ENCODE assay signal across 16 mouse cellular contexts in genomic region chr7:127561340-127561858, GRCm38 (mm10). TPM values are rescaled to one million over a fixed set of nuclear protein-coding genes. Genes with fewer than 3 reads are reported as not detected.
DNase-seq lines count a peak whose midpoint lies in the region; ATAC-seq and TF ChIP-seq lines count a peak whose summit lies in the region.
"Had no signal": no experiment of that assay in that cellular context is flagged by ENCODE, and none has a peak within 500 bp of the region (broad histone marks: within the 10 kb centered on the region; RNA-seq: fewer than 3 reads in every experiment).

Gene Tmem265, plus strand, starts transcription at chr7:127561390.

- TF ChIP-seq POLR2A in bone marrow, adult 2 months (IDR thresholded peaks at IDR 0.05; ENCODE audit: borderline replicate concordance, control insufficient read depth, low read depth, low read length) = no peak

- no peak for ATAC-seq in forebrain, embryonic 11.5 days (replicated peaks; ENCODE audit: low FRiP score)
- ATAC-seq in forebrain, embryonic 13.5 days = no peak
- peak; percentile 53; the same call in 1 of the 2 replicates for ATAC-seq in lung, embryonic 16.5 days (ENCODE audit: low read depth)
- ATAC-seq in stomach, embryonic 16.5 days (ENCODE audit: insufficient read depth, low FRiP score) = no peak
- ATAC-seq: hindbrain, postnatal 0 days had no signal

- no peak for DNase-seq in forebrain, embryonic 11.5 days (ENCODE audit: low spot score)
- no peak for DNase-seq in lung, postnatal 10 days
- no peak for DNase-seq in frontal cortex, postnatal 25 days (ENCODE audit: low spot score in 2 of 2)
- DNase-seq: adrenal gland, adult 2 months; embryo, embryonic 11 days; gastrocnemius, postnatal 10 days; retina, postnatal 1 day had no signal

- no peak within 1 kb of the TSS for H3K9ac ChIP-seq in forebrain, embryonic 11.5 days (ENCODE audit: low read length)
- H3K9ac ChIP-seq in forebrain, embryonic 13.5 days = no peak within 1 kb of the TSS
- no peak within 1 kb of the TSS for H3K9ac ChIP-seq in lung, embryonic 16.5 days (ENCODE audit: low read length)
- H3K9ac ChIP-seq in stomach, embryonic 16.5 days (ENCODE audit: low read length) = no peak within 1 kb of the TSS
- H3K9ac ChIP-seq: forebrain, embryonic 12.5 days; heart, embryonic 13.5 days had no signal

- H3K27ac ChIP-seq in forebrain, embryonic 11.5 days (ENCODE audit: low read depth, low read length) = no peak within 1 kb of the TSS
- H3K27ac ChIP-seq in forebrain, embryonic 13.5 days = no peak within 1 kb of the TSS
- no peak within 1 kb of the TSS for H3K27ac ChIP-seq in lung, embryonic 16.5 days (ENCODE audit: low read length)
- no peak within 1 kb of the TSS for H3K27ac ChIP-seq in bone marrow, adult 2 months (ENCODE audit: control insufficient read depth, insufficient read depth, low read depth, low read length, poor library complexity)
- no peak within 1 kb of the TSS; the same call in 1 of the 2 replicates for H3K27ac ChIP-seq in stomach, embryonic 16.5 days (ENCODE audit: low read length)
- H3K27ac ChIP-seq: forebrain, embryonic 12.5 days; heart, embryonic 13.5 days; hindbrain, postnatal 0 days had no signal

- no peaks in the 10 kb centered on the region for H3K4me1 ChIP-seq in forebrain, embryonic 11.5 days (replicated peaks; ENCODE audit: control insufficient read depth, insufficient read depth, low read length)
- H3K4me1 ChIP-seq in forebrain, embryonic 13.5 days = no peaks in the 10 kb centered on the region
- H3K4me1 ChIP-seq in lung, embryonic 16.5 days (replicated peaks; ENCODE audit: control insufficient read depth, insufficient read depth, low read length) = peaks cover 4% of the 10 kb centered on the region; the same call in 1 of the 2 replicates
- no peaks in the 10 kb centered on the region for H3K4me1 ChIP-seq in bone marrow, adult 2 months (ENCODE audit: control insufficient read depth, insufficient read depth, low read length)
- no peaks in the 10 kb centered on the region for H3K4me1 ChIP-seq in stomach, embryonic 16.5 days (ENCODE audit: control insufficient read depth, insufficient read depth, low read length)
- H3K4me1 ChIP-seq: forebrain, embryonic 12.5 days had no signal

- WGBS in forebrain, embryonic 11.5 days = 91% methylated on average over 5 of the region's 5 CpGs
- WGBS in forebrain, embryonic 13.5 days = 94% methylated on average over 5 of the region's 5 CpGs
- 74% methylated on average over 5 of the region's 5 CpGs for WGBS in lung, embryonic 16.5 days
- WGBS in bone marrow, adult 2 months = 83% methylated on average over 5 of the region's 5 CpGs
- WGBS in stomach, embryonic 16.5 days = 84% methylated on average over 5 of the region's 5 CpGs

- no peaks in the 10 kb centered on the region for H3K27me3 ChIP-seq in forebrain, embryonic 11.5 days (ENCODE audit: control insufficient read depth, insufficient read depth, low read length)
- no peaks in the 10 kb centered on the region for H3K27me3 ChIP-seq in forebrain, embryonic 13.5 days
- H3K27me3 ChIP-seq in lung, embryonic 16.5 days (ENCODE audit: control insufficient read depth, insufficient read depth, low read depth, low read length) = no peaks in the 10 kb centered on the region
- no peaks in the 10 kb centered on the region for H3K27me3 ChIP-seq in stomach, embryonic 16.5 days (ENCODE audit: control insufficient read depth, insufficient read depth, low read length)
- H3K27me3 ChIP-seq: forebrain, embryonic 12.5 days; heart, embryonic 13.5 days; megakaryocyte, embryonic 14.5 days had no signal

- no peak for TF ChIP-seq CTCF in bone marrow, adult 2 months (IDR thresholded peaks at IDR 0.05; ENCODE audit: control insufficient read depth, insufficient read depth, low read length)

- H3K4me2 ChIP-seq in forebrain, embryonic 11.5 days (ENCODE audit: low read depth, low read length, severe bottlenecking) = no peak within 1 kb of the TSS
- H3K4me2 ChIP-seq in forebrain, embryonic 13.5 days = no peak within 1 kb of the TSS
- no peak within 1 kb of the TSS for H3K4me2 ChIP-seq in lung, embryonic 16.5 days (ENCODE audit: low read depth, low read length)
- H3K4me2 ChIP-seq in stomach, embryonic 16.5 days (ENCODE audit: low read depth, low read length) = no peak within 1 kb of the TSS
- H3K4me2 ChIP-seq: forebrain, embryonic 12.5 days; heart, embryonic 13.5 days; liver, embryonic 11.5 days had no signal

- H3K36me3 ChIP-seq in forebrain, embryonic 11.5 days (ENCODE audit: control insufficient read depth, insufficient read depth, low read length) = peaks cover 32% of the 10 kb centered on the region
- H3K36me3 ChIP-seq in forebrain, embryonic 13.5 days (ENCODE audit: poor library complexity, severe bottlenecking) = peaks cover 84% of the 10 kb centered on the region
- H3K36me3 ChIP-seq in lung, embryonic 16.5 days (ENCODE audit: control insufficient read depth, insufficient read depth, low read length) = peaks cover 38% of the 10 kb centered on the region
- peaks cover 44% of the 10 kb centered on the region for H3K36me3 ChIP-seq in stomach, embryonic 16.5 days (ENCODE audit: control insufficient read depth, insufficient read depth, low read length)

- no peaks in the 10 kb centered on the region for H3K9me3 ChIP-seq in forebrain, embryonic 11.5 days (ENCODE audit: control insufficient read depth, low read length)
- no peaks in the 10 kb centered on the region for H3K9me3 ChIP-seq in forebrain, embryonic 13.5 days (replicated peaks)
- no peaks in the 10 kb centered on the region for H3K9me3 ChIP-seq in lung, embryonic 16.5 days (ENCODE audit: control insufficient read depth, low read length)
- no peaks in the 10 kb centered on the region for H3K9me3 ChIP-seq in stomach, embryonic 16.5 days (replicated peaks; ENCODE audit: control insufficient read depth, low read length)
- H3K9me3 ChIP-seq: forebrain, embryonic 12.5 days; heart, embryonic 13.5 days; megakaryocyte, embryonic 14.5 days had no signal

- H3K4me3 ChIP-seq in forebrain, embryonic 11.5 days (ENCODE audit: low read depth, low read length) = no peak within 1 kb of the TSS
- no peak within 1 kb of the TSS for H3K4me3 ChIP-seq in forebrain, embryonic 13.5 days
- H3K4me3 ChIP-seq in lung, embryonic 16.5 days (ENCODE audit: low read length) = no peak within 1 kb of the TSS
- no peak within 1 kb of the TSS for H3K4me3 ChIP-seq in bone marrow, adult 2 months (replicated peaks; ENCODE audit: control insufficient read depth, low read depth, low read length)
- no peak within 1 kb of the TSS for H3K4me3 ChIP-seq in stomach, embryonic 16.5 days (replicated peaks; ENCODE audit: low read length)
- H3K4me3 ChIP-seq: forebrain, embryonic 12.5 days; heart, embryonic 13.5 days; megakaryocyte, embryonic 14.5 days had no signal

RNA-seq across cellular contexts. Expression of gene Tmem265, which starts in this region (rescaled TPM):
- polyA plus RNA-seq in forebrain, embryonic 11.5 days (2014; fragmentation: Nextera tagmentation; extraction: Ambion mirVana) = 10.2 and 13.0 TPM in 2 replicates
- 5.0 and 5.7 TPM in 2 replicates for polyA plus RNA-seq in forebrain, embryonic 13.5 days (2015; fragmentation: Nextera tagmentation; extraction: Ambion mirVana)
- 8.4 and 8.7 TPM in 2 replicates for polyA plus RNA-seq in lung, embryonic 16.5 days (2015; fragmentation: Nextera tagmentation; extraction: Ambion mirVana)
- polyA plus RNA-seq in bone marrow, adult 2 months (2011; ENCODE audit: insufficient read depth, insufficient read length, low replicate concordance, missing spikeins) = 20.5 and 41.0 TPM in 2 replicates
- 10.1 and 14.0 TPM in 2 replicates for polyA plus RNA-seq in stomach, embryonic 16.5 days (2015; fragmentation: Nextera tagmentation; extraction: Ambion mirVana)
